Comparison of ENCODE assay signal across 9 mouse cellular contexts in the genomic region with DNA sequence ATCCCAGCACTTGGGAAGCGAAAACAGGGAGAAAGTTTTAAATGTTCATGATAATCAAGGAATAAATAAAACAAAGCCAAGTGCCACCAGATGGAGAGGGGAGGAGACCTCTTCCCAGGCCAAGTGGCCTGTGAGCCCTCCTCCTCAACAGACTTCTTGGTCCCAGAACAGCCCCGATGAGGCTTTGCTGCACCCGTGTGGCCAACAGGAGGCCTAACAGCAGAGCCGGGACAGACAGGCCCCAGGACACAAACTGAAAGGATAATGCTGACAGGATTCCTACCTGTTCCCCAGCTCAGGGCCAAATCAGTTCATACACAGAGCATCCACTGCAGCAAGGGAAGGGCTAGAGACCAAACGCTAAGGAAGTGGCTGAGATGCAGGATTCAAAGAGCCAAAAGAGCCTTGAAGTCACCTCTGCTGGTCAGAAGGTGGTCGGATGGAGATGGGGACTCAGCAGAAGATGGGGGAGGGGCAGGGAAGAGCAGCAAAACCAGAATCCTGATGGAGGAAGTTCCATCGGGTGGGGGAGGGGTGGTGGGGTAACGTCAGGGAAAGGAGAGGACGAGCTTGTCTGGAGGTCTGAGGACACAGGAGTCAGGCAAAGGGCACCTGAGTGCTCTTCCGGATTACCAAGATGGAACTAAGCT. TPM values are rescaled to one million over a fixed set of nuclear protein-coding genes. Genes with fewer than 3 reads are reported as not detected.
DNase-seq lines count a peak whose midpoint lies in the region; ATAC-seq and TF ChIP-seq lines count a peak whose summit lies in the region.
"Had no signal": no experiment of that assay in that cellular context is flagged by ENCODE, and none has a peak within 500 bp of the region (broad histone marks: within the 10 kb centered on the region; RNA-seq: fewer than 3 reads in every experiment).

No protein-coding gene starts in this region.

- H3K4me1 ChIP-seq in cortical plate, adult 2 months (ENCODE audit: control insufficient read depth, insufficient read depth, low read length), result no peaks in the 10 kb centered on the region
- peaks cover 2% of the 10 kb centered on the region; the same call in 1 of the 2 replicates for H3K4me1 ChIP-seq in heart, adult 2 months (ENCODE audit: control insufficient read depth, insufficient read depth, low read length)
- peaks cover 25% of the 10 kb centered on the region for H3K4me1 ChIP-seq in kidney, embryonic 15.5 days
- 0 out of 4 replicates have a peak, but pooled peaks cover 0 to 2% of the 10 kb centered on the region in 2 experiments for H3K4me1 ChIP-seq in liver, embryonic 14.5 days (replicated peaks; ENCODE audit: control insufficient read depth in 2 of 2, insufficient read depth in 2 of 2, low read length in 1 of 2)
- H3K4me1 ChIP-seq in neural tube, embryonic 14.5 days (ENCODE audit: control insufficient read depth, insufficient read depth, low read length), result no peaks in the 10 kb centered on the region

- TF ChIP-seq EP300 in heart, adult 2 months (IDR thresholded peaks at IDR 0.05; ENCODE audit: insufficient read depth, low read depth, low read length), result peak; percentile 64; the same call in 1 of the 2 replicates
- no peak for TF ChIP-seq EP300 in liver, embryonic 14.5 days (IDR thresholded peaks at IDR 0.05; ENCODE audit: low read depth)

- no peak overlapping the region for H3K4me3 ChIP-seq in cortical plate, adult 2 months (ENCODE audit: insufficient read depth, low read length)
- no peak overlapping the region for H3K4me3 ChIP-seq in heart, adult 2 months
- H3K4me3 ChIP-seq in kidney, embryonic 15.5 days (replicated peaks), result no peak overlapping the region
- no peak overlapping the region for H3K4me3 ChIP-seq in liver, embryonic 14.5 days (ENCODE audit: insufficient read depth in 1 of 2, low read depth in 2 of 2, low read length in 2 of 2)
- no peak overlapping the region for H3K4me3 ChIP-seq in neural tube, embryonic 14.5 days (ENCODE audit: low read depth, low read length)
- H3K4me3 ChIP-seq: embryonic facial prominence, embryonic 15.5 days had no signal

- intact Hi-C loops in heart, adult 2 months (cut with DNase I), result loop anchor here (1.0 kb wide), 2 partner anchors 255 to 298 kb away; no protein-coding TSS in a partner anchor

- peak; percentile 91 for TF ChIP-seq CTCF in cortical plate, adult 2 months (IDR thresholded peaks at IDR 0.05; ENCODE audit: extremely low read depth, insufficient read depth, low read length)
- peak; percentile 90 for TF ChIP-seq CTCF in heart, adult 2 months (IDR thresholded peaks at IDR 0.05)
- peak; percentile 78 for TF ChIP-seq CTCF in liver, embryonic 14.5 days (IDR thresholded peaks at IDR 0.05; ENCODE audit: low read depth)

- no peak overlapping the region for H3K27ac ChIP-seq in cortical plate, adult 2 months (ENCODE audit: insufficient read depth, low read length)
- no peak overlapping the region for H3K27ac ChIP-seq in heart, adult 2 months
- no peak overlapping the region for H3K27ac ChIP-seq in kidney, embryonic 15.5 days
- H3K27ac ChIP-seq in liver, embryonic 14.5 days, result no peak overlapping the region
- H3K27ac ChIP-seq in neural tube, embryonic 14.5 days (ENCODE audit: low read depth, low read length), result no peak overlapping the region
- H3K27ac ChIP-seq: embryonic facial prominence, embryonic 15.5 days had no signal

- no peaks in the 10 kb centered on the region for H3K27me3 ChIP-seq in heart, adult 2 months (ENCODE audit: control insufficient read depth, insufficient read depth, low read length)
- H3K27me3 ChIP-seq in kidney, embryonic 15.5 days, result no peaks in the 10 kb centered on the region
- H3K27me3 ChIP-seq in liver, embryonic 14.5 days (ENCODE audit: control insufficient read depth, insufficient read depth, low read length), result no peaks in the 10 kb centered on the region
- H3K27me3 ChIP-seq in neural tube, embryonic 14.5 days (ENCODE audit: control insufficient read depth, insufficient read depth, low read length), result no peaks in the 10 kb centered on the region
- H3K27me3 ChIP-seq: embryonic facial prominence, embryonic 15.5 days had no signal

- peak; percentile 42 to 44 for DNase-seq in urinary bladder, postnatal 36 days (ENCODE audit: low spot score in 2 of 2)
- no peak for DNase-seq in urinary bladder, adult 18-20 months (ENCODE audit: low spot score in 2 of 2)
- peak; percentile 62 to 70 for DNase-seq in heart, adult 2 months
- no peak for DNase-seq in liver, embryonic 14.5 days (ENCODE audit: low read depth in 3 of 3, low spot score in 3 of 3)

- no peaks in the 10 kb centered on the region for H3K9me3 ChIP-seq in kidney, embryonic 15.5 days (replicated peaks)
- no peaks in the 10 kb centered on the region for H3K9me3 ChIP-seq in liver, embryonic 14.5 days (ENCODE audit: control insufficient read depth, low read length)
- H3K9me3 ChIP-seq in neural tube, embryonic 14.5 days (ENCODE audit: control insufficient read depth, low read length), result no peaks in the 10 kb centered on the region
- H3K9me3 ChIP-seq: embryonic facial prominence, embryonic 15.5 days had no signal

- no peak for TF ChIP-seq POLR2A in cortical plate, adult 2 months (IDR thresholded peaks at IDR 0.05; ENCODE audit: extremely low read depth, insufficient read depth, low read length)
- TF ChIP-seq POLR2A in heart, adult 2 months (IDR thresholded peaks at IDR 0.05; ENCODE audit: insufficient read depth, low read depth, low read length), result no peak

- no peak overlapping the region for H3K4me2 ChIP-seq in kidney, embryonic 15.5 days
- H3K4me2 ChIP-seq in liver, embryonic 14.5 days (ENCODE audit: low read depth), result no peak overlapping the region
- no peak overlapping the region for H3K4me2 ChIP-seq in neural tube, embryonic 14.5 days (ENCODE audit: low read depth, low read length)
- H3K4me2 ChIP-seq: embryonic facial prominence, embryonic 15.5 days had no signal

- peak; percentile 66 for ATAC-seq in kidney, embryonic 15.5 days (replicated peaks; ENCODE audit: low FRiP score)
- no peak for ATAC-seq in liver, embryonic 14.5 days (ENCODE audit: insufficient read depth)
- ATAC-seq in neural tube, embryonic 14.5 days (ENCODE audit: low read depth), result peak; percentile 87
- no peak for ATAC-seq in inflammation-experienced regulatory T-cells, adult 6 months

- no peaks in the 10 kb centered on the region; the same call in 1 of the 2 replicates for H3K79me2 ChIP-seq in heart, adult 2 months (replicated peaks; ENCODE audit: control insufficient read depth, insufficient read depth, low read length)

- WGBS in heart, adult 2 months, result 39% methylated on average over 10 of the region's 10 CpGs
- WGBS in kidney, embryonic 15.5 days, result 33% methylated on average over 10 of the region's 10 CpGs
- WGBS in liver, embryonic 14.5 days (ENCODE audit: insufficient replicate concordance), result 31% methylated on average over 10 of the region's 10 CpGs
- 28% methylated on average over 10 of the region's 10 CpGs for WGBS in neural tube, embryonic 14.5 days

- no peak overlapping the region for H3K9ac ChIP-seq in heart, adult 2 months (ENCODE audit: low read depth, low read length)
- no peak overlapping the region for H3K9ac ChIP-seq in kidney, embryonic 15.5 days
- H3K9ac ChIP-seq in liver, embryonic 14.5 days (replicated peaks), result no peak overlapping the region
- no peak overlapping the region for H3K9ac ChIP-seq in neural tube, embryonic 14.5 days (replicated peaks; ENCODE audit: low read depth, low read length)
- H3K9ac ChIP-seq: embryonic facial prominence, embryonic 15.5 days had no signal

- peaks cover 6% of the 10 kb centered on the region for H3K36me3 ChIP-seq in heart, adult 2 months (ENCODE audit: control insufficient read depth, insufficient read depth, low read length)
- H3K36me3 ChIP-seq in kidney, embryonic 15.5 days, result peaks cover 77% of the 10 kb centered on the region
- no peaks in the 10 kb centered on the region for H3K36me3 ChIP-seq in liver, embryonic 14.5 days (replicated peaks; ENCODE audit: control insufficient read depth, insufficient read depth, low read depth)
- no peaks in the 10 kb centered on the region for H3K36me3 ChIP-seq in neural tube, embryonic 14.5 days (ENCODE audit: control insufficient read depth, insufficient read depth, low read length)

RNA-seq across cellular contexts. Expression of gene Dgki, which starts 51.9 kb away (rescaled TPM):
- 12.3 and 12.9 TPM in 2 replicates for polyA plus RNA-seq in cortical plate, adult 2 months (2012; rRNA removed)
- total RNA-seq in heart, adult 2 months (2021), result under 1 TPM; 0.08 to 0.18 TPM
- polyA plus RNA-seq in heart, adult 2 months (2012; rRNA removed), result 0.04 and 0.15 TPM in 2 replicates
- polyA plus RNA-seq in kidney, embryonic 15.5 days (2015; fragmentation: Nextera tagmentation; extraction: Ambion mirVana), result 0.39 and 0.55 TPM in 2 replicates
- polyA plus RNA-seq in liver, embryonic 14.5 days (2012; rRNA removed), result 0.02 and 0.03 TPM in 2 replicates
- polyA plus RNA-seq in liver, embryonic 14.5 days (2014; fragmentation: Nextera tagmentation; extraction: Ambion mirVana), result not detected in 2 replicates
- polyA plus RNA-seq in neural tube, embryonic 14.5 days (2014; fragmentation: Nextera tagmentation; extraction: Ambion mirVana), result 8.6 and 10.5 TPM in 2 replicates
- polyA plus RNA-seq in inflammation-experienced regulatory T-cells, adult 6 months (2017; shearing (Covaris generic)), result under 1 TPM in 2 of 3 experiments, not detected in 1; 0.17 to 0.75 TPM

Comparison
In these comparisons a context has a peak if more than half of its experiments do, and no peak if none do; other contexts are left out.
1. DNase-seq: peak in urinary bladder, postnatal 36 days (2 of 2) and heart, adult 2 months (2 of 2); none in urinary bladder, adult 18-20 months (0 of 2) and liver, embryonic 14.5 days (0 of 3).
2. ATAC-seq: peak in kidney, embryonic 15.5 days (single experiment) and neural tube, embryonic 14.5 days (single experiment); none in liver, embryonic 14.5 days (single experiment) and inflammation-experienced regulatory T-cells, adult 6 months (single experiment).
3. Peak in every context shown above with its lines, with median percentiles within 50 percentile points of each other: CTCF ChIP-seq.